In genomic region chr19:58859831-58860254, GRCm38 (mm10) we compare ENCODE assay signal across 8 mouse cellular contexts.
A peak's percentile ranks its signal among the peaks of the same experiment; 100 is the strongest.
DNase-seq lines count a peak whose midpoint lies in the region; ATAC-seq and TF ChIP-seq lines count a peak whose summit lies in the region.

No protein-coding gene starts in this region.

- DNase-seq in embryo, embryonic 10 days (ENCODE audit: low spot score): peak; percentile 39
- DNase-seq in embryo, embryonic 9.5 days (ENCODE audit: extremely low spot score): no peak
- DNase-seq in testis, postnatal 10 days (ENCODE audit: low spot score): no peak
- peak; percentile 92 for DNase-seq in midbrain, embryonic 11.5 days (ENCODE audit: low spot score, missing footprints)
- no peak for DNase-seq in thymus, postnatal 10 days (ENCODE audit: low spot score in 2 of 2)
- no peak for DNase-seq in c-Kit-positive CD71-positive TER-119-positive erythroid progenitor cells, embryonic 14.5 days (ENCODE audit: low spot score)

- H3K9ac ChIP-seq in hindbrain, embryonic 13.5 days: peak overlapping the region; percentile 79
- peak overlapping the region; percentile 28; the same call in 1 of the 2 replicates for H3K9ac ChIP-seq in midbrain, embryonic 11.5 days (ENCODE audit: low read length)

- TF ChIP-seq CTCF in testis, adult 2 months (IDR thresholded peaks at IDR 0.05; ENCODE audit: control insufficient read depth, insufficient read depth, insufficient replicate concordance, low read depth, low read length): no peak

- ATAC-seq in hindbrain, embryonic 13.5 days (ENCODE audit: low FRiP score): peak; percentile 19
- peak; percentile 43 for ATAC-seq in midbrain, embryonic 11.5 days (ENCODE audit: low FRiP score)

- peak overlapping the region; percentile 72 for H3K4me2 ChIP-seq in hindbrain, embryonic 13.5 days
- peak overlapping the region; percentile 73 for H3K4me2 ChIP-seq in midbrain, embryonic 11.5 days

- no peak overlapping the region for H3K27ac ChIP-seq in testis, adult 2 months (ENCODE audit: control insufficient read depth, insufficient read depth, low read depth, low read length)
- H3K27ac ChIP-seq in hindbrain, embryonic 13.5 days: peak overlapping the region; percentile 84
- no peak overlapping the region; the same call in 1 of the 2 replicates for H3K27ac ChIP-seq in midbrain, embryonic 11.5 days (ENCODE audit: low read depth, low read length)

- no peak for TF ChIP-seq POLR2A in testis, adult 2 months (IDR thresholded peaks at IDR 0.05; ENCODE audit: control insufficient read depth, low read depth, low read length)

- no peaks in the 10 kb centered on the region for H3K9me3 ChIP-seq in hindbrain, embryonic 13.5 days
- no peaks in the 10 kb centered on the region for H3K9me3 ChIP-seq in midbrain, embryonic 11.5 days (ENCODE audit: control insufficient read depth, low read length)

- no peaks in the 10 kb centered on the region for H3K36me3 ChIP-seq in testis, adult 2 months (ENCODE audit: control insufficient read depth, insufficient read depth, low read length)
- H3K36me3 ChIP-seq in hindbrain, embryonic 13.5 days: 0 out of 2 replicates have a peak, but pooled peaks cover 2% of the 10 kb centered on the region
- H3K36me3 ChIP-seq in midbrain, embryonic 11.5 days (ENCODE audit: control insufficient read depth, insufficient read depth, low read length): no peaks in the 10 kb centered on the region

- peak overlapping the region; percentile 76 for H3K4me3 ChIP-seq in testis, adult 2 months (ENCODE audit: control insufficient read depth, low read depth, low read length)
- peak overlapping the region; percentile 57 for H3K4me3 ChIP-seq in hindbrain, embryonic 13.5 days
- peak overlapping the region; percentile 45 for H3K4me3 ChIP-seq in midbrain, embryonic 11.5 days (ENCODE audit: low read depth, low read length)

- H3K4me1 ChIP-seq in testis, adult 2 months (ENCODE audit: control insufficient read depth, insufficient read depth, low read length): peaks cover 14% of the 10 kb centered on the region
- peaks cover 43% of the 10 kb centered on the region for H3K4me1 ChIP-seq in hindbrain, embryonic 13.5 days (replicated peaks)
- peaks cover 7% of the 10 kb centered on the region for H3K4me1 ChIP-seq in midbrain, embryonic 11.5 days (ENCODE audit: control insufficient read depth, insufficient read depth, low read length)

- WGBS in hindbrain, embryonic 13.5 days: 4% methylated on average over 13 of the region's 14 CpGs
- WGBS in midbrain, embryonic 11.5 days: 2% methylated on average over 14 of the region's 14 CpGs

- H3K27me3 ChIP-seq in testis, adult 2 months (ENCODE audit: control insufficient read depth, insufficient read depth, low read length): no peaks in the 10 kb centered on the region
- H3K27me3 ChIP-seq in hindbrain, embryonic 13.5 days: 0 out of 2 replicates have a peak, but pooled peaks cover 5% of the 10 kb centered on the region
- H3K27me3 ChIP-seq in midbrain, embryonic 11.5 days (ENCODE audit: control insufficient read depth, insufficient read depth, low read length): no peaks in the 10 kb centered on the region; the same call in 1 of the 2 replicates

Comparison
In these comparisons a context has a peak if more than half of its experiments do, and no peak if none do; other contexts are left out.
1. DNase-seq: peak in embryo, embryonic 10 days (single experiment) and midbrain, embryonic 11.5 days (single experiment); none in embryo, embryonic 9.5 days (single experiment), testis, postnatal 10 days (single experiment), thymus, postnatal 10 days (0 of 2) and c-Kit-positive CD71-positive TER-119-positive erythroid progenitor cells, embryonic 14.5 days (single experiment).
2. Peak in every context shown above with its lines, with median percentiles within 50 percentile points of each other: H3K4me3 ChIP-seq.